Mouse (Mus musculus): ENCODE measurements around the gene Prkn.
"Not testable (repeated sequence)": the region's sequence is repeated elsewhere in the genome, so short reads cannot be mapped to it uniquely, and the experiment has no call there.

Prkn gene

DNA sequence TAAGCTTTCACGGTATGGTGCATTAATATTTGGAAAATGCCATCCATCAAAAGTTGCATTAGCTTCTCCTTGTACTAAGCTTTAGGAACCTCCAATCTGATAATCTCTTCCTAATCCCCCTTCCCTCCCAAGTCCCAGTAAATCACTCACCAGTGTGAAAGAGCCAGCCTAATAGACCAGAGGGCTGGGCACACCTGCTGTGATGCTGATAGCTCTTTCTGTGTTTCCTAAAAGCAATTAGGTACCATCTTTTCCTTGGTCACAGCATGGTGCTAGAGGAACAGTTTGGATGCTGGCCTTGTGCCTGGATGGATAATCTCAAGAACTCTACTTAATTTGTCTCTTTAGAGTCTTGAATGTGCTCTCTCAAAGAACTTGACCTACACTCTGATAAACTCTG is 287.0 kb downstream of the Prkn start:
- DNase-seq (ENCODE audit: low spot score in 2 of 2): no peak

DNA sequence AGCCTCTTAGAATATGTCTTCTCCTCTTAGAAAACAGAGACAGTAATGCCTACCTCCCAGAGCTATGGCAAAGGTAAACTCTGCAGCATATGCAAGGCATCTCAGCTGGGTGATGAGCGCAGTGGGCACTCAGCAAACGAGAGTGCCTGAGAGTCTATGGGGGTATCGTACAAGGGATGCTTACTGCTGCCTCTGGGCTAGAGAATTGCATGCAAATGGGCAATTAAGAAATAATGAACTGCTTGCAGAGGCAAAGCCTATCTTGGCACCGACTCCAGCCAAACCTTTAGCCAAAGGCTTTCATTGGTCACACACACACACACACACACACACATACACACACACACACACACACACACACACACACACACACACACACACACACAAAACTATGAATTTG is 290.7 kb downstream of the Prkn start:
- DNase-seq (ENCODE audit: low spot score in 2 of 2): no peak

DNA sequence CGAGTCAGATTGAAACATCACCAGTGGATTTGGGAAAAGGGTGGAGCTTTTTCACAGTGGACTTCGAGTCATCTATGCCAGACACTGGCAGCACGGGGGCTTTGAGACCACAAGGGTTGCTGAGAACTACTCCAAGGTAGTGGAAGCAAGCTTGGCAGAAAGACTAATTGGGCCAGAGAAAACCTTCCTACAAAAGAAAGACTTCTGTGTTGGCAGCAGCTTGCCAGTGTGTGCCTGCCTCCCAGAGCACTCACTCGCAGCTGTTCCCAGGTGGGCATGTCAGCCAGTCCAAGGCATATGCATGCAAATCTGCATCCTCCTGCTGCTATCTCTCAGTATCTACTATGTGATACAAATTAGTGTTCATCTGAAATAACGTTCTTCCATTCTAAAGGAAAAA is 302.1 kb downstream of the Prkn start:
- no peak for DNase-seq (ENCODE audit: low spot score in 2 of 2)

DNA sequence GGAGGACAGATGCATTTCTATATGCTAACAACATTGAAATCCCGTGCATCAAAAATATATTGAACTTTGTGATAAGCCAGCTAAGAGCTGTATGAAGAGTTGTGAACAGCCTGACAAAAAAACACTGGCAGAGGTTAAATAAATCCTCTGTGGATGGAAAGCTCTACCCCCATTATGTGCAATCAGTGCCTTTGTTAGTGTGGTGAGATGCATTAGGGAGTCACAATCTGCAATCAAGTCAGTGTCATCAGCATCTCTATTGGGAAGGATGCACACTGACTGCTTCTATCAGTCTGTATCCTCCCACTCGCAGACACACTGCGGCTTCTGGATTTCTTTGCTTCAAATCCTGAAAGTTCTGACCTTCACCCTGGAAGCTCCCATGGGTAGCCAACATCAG is 315.9 kb downstream of the Prkn start:
- DNase-seq (ENCODE audit: low spot score in 2 of 2): no peak

DNA sequence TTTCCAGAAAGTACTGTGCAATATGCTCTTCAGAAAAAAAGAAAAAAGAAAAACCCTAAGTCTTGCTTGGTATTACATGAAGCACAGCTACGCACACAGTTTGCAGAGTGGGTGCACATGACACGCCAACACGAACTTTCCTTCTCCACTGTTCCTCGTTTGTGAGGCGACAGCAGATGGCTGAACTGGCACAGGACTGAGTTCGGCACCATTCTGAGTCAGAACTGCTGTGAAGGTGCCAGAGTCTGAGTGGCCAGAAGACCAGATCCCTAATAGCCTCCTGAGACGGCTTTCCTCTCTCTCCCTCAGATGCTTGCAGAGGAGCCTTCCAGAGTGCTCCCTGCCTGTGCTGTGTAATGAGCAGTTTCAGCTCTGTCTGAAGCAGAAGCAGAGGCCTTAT is 317.4 kb downstream of the Prkn start:
- no peak for DNase-seq (ENCODE audit: low spot score in 2 of 2)

DNA sequence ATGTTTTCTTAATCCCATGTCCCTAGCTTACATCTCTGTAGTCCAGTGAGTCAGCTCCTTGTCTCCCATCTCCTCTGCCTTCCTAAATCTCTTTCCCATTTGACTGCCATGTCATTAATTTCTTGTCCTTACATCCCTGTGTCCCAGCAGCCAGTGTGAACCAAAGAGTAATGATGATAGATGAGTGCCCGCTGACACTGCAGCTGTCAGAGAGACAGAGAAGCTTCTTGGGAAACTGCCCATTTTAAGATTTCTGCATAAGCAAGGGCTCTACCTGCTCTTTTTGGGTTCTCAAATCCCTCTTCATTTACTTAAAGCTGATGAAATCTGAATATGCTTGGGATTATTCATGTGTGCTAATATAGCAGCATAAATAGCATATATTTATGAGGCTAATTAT is 321.3 kb downstream of the Prkn start:
- no peak for DNase-seq (ENCODE audit: low spot score in 2 of 2)

DNA sequence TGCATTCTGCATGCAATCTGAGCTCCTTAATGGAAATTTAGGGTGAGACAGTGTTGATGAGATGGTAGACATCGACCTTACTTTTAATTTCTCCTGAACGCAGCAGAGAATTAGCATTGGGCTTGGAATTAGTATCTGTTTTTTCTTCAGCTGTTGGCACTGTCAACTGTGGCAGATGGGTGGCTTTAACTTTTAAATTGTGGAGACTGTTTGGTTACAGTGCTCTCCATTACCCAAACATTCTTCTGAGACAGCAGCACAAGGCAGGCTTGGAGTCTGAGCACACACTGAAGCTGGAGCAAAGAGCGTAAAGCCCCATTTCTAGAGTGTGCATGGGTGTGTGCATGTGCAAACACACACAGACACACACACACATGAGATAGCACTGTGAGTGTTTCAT is 322.6 kb downstream of the Prkn start:
- DNase-seq (ENCODE audit: low spot score in 2 of 2): no peak

DNA sequence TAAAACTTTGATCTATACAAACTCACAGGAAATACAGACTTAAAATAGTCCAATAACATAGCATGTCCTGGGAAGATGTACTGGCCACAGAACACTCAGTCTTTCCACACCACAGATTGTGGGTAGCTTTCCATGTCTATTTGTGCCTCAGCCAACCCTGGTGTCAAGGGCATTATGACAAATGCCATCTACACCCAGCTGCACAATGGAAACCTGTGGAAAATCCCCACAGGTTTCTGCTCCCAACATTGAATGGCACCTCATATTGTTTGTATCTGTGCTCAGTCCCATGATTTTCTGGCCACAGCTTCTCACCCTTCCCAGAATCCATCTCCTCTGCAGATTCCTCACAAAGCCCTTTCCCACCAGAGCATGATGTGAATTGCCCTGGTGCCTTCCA is 347.2 kb downstream of the Prkn start:
- no peak for DNase-seq (ENCODE audit: low spot score in 2 of 2)

DNA sequence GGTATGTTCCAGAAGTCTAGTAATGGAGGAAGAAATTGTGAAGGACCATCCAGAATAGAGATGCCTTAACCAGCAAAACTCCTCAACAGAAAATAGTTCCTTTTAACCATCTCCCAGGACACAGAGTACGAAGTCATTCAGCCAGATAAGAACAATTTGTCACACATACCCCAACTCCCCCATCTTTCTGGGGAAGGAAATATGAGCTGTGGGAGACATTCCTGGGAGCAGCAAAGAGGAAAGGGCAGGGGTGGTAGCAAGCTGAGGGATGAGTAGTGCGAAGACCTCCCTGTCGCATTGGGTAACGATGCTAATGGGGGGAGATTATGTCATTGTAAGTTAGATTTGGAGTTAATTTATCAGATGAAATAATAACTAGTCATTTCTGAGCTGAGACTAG is 348.3 kb downstream of the Prkn start:
- DNase-seq (ENCODE audit: low spot score in 2 of 2): no peak

DNA sequence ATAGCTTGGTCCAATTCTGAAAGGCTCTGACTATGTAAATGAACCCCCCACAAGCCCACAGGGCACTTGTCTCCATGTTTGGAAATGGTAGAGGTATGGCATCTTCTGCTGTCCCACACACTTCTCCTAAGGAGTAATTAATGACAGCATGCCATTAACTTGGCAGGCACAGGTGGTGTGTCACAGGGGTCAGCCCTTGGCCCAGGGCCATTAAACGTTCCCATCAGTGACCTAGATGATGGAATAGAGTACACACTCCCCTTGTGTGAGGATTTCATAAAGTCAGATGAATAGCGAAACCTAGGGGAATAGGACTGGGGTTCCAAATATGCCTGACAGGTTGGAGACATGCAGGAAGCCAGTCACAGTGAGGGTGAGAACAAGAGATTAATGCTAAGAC is 350.1 kb downstream of the Prkn start:
- no peak for DNase-seq (ENCODE audit: low spot score in 2 of 2)

DNA sequence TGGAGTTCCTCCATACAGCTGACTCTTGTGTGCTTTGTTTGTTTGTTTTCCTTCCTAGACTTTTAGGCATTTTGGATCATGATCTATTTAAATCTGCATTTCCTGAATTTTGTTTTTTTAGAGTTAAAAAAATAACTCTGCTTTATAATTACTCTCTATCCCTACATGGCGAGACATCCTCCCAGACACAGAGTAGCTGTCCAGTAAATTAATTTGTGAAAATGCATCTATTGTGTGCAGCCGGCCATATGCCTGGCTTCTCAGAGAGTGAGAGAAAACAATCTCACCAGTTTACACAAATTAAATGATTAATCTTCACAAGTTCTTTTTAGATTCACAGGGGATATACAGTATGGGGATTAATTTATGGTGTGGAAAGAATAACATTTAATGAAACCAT is 357.9 kb downstream of the Prkn start:
- DNase-seq (ENCODE audit: low spot score in 2 of 2): no peak

DNA sequence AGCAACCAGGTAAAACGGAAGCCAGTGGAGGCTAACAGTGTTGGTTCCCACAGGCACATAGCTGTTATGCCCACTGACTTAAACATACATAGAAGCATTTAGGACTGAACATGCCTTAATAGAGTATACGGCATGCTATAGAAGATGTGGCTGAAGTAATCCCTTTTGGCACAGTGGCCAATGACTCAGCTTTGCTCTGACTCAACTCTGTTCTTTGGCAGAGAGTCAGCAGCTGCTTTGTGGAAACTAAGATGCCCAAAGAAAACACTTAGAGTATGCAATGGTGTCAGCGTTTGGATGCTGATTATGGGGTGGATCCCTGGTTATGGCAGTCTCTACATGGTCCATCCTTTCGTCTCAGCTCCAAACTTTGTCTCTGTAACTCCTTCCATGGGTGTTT is 368.9 kb downstream of the Prkn start:
- not testable (repeated sequence) for DNase-seq (ENCODE audit: low spot score in 2 of 2)

DNA sequence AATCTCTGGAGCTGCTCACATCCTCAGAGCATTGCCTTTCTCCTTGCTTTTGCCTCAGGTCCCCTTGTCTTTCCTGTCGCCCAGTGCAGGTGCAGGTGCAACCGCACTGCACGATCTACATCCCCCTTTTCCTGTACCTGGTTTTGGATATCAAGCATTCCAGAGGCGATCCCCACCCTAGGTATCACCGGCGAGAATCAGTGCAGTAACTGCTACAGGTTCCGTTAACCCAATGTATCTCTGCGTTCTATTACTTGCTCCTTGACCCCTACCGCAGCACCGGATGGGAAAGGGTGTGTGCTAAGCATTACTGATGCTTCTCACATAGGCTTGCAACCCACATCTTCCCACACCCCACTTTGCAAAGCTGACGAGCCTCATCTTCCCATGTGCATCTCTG is 370.8 kb downstream of the Prkn start:
- DNase-seq (ENCODE audit: low spot score in 2 of 2): no peak

DNA sequence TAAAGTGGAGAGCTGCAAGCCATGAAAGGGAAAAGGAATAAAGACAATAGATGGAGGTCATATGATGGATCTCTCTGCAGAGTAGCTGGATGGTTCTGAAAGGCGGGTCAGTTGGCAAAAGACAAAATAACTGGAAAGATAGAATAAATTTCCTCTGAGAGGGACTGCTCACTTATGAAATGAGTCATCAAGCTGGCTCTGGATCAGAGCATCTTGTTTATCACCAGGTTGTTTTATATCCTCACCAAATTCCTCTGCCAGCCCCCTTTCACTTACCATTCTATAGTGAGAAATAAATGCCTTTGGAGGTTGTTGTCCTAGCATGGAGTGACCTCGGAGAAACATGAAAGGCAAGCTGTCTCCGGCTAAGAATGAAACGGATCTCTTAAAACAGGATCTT is 371.4 kb downstream of the Prkn start:
- DNase-seq (ENCODE audit: low spot score in 2 of 2): no peak

DNA sequence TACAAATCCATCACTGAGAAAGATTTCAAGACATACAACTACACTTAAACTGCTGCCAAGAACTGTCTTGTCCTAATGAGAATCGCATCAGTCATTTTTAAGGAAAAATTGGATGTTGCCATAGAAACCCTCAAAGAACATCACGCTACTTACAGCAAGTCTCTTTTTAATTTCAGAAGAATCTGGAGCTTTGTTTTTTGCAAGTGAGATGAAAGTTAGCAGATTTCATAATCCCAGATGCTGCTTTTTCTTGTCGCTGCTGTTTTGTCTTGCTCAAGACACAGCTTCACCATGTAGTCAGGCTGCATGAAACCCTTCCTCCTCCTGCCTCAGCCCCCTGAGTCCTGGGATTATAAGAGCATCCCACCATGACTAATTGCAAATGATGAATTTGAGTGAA is 373.5 kb downstream of the Prkn start:
- no peak for DNase-seq (ENCODE audit: low spot score in 2 of 2)

DNA sequence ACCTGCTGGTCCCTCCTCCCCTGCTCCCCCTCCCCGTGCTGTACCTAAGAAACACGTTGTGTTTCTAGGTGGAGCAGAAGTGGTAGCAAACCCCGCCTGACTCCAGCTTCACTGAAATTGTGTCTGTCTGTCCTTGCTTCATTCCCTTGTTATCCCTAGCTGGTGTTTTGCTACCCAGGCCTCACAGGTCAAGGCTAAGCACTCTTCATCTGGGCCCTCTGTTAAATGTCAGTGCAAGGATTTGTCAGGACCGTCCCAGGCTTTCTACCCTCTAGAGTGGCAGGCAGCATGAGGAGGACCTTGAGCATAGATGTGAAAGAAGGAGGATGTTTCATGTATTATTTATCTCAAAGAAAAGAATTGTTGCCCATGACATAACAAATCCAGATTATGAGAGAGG is 388.8 kb downstream of the Prkn start:
- DNase-seq (ENCODE audit: low spot score in 2 of 2): no peak

DNA sequence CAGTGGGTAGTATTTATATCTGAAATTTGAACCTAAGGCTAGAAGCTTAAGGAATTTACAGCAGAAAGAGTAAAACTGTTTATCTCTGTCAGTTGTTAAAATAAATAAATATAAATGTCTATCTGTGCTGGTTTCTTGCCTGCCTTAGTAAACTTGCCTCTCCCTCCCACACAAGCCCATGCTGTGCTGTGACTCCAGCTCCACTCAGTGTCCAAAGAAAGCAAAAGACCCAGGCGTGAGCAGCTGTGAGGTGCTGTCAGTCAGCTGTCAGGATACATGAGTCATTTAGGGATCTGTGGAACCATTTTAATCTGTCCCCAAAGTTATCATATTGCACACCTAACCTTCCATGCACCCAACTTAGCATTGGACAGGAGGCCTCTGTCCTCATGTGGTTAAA is 389.2 kb downstream of the Prkn start:
- DNase-seq (ENCODE audit: low spot score in 2 of 2): no peak

DNA sequence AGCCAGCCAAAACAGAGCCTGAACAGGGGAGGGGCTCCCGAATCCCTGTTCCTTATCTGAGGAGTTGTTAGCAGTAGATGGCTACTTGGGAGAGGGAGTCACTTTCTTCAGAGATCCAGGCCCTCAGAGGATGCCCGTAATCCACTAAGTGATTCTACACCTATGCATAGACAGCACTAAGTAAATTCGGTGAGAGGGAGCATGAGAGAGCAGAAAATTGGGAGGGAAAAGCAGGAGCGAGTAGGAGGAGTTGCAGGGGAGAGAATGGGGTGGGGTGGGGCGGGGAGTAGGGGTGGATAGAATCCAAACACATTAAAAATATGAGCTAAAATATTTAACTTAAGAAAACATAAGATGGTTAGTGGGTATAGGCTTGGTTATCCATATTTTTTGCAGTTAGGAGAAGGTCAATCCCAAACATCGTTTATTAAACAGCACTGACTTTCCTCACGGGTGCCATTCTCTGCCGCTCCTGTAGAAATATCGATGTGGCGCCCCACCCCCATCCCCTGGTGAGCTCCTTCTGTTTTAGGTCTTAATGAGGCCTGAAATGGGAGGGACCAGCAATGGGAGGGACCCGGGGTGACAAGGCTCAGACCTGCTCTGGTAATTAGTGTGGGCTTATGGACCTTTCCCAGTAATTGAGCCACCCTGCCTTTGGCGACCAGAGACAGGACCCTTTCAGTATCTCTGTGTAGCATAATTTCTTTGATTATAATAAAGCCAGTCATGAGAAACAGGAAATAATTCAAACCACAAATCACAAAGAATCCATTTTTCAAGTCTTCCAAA is 390.6 kb downstream of the Prkn start:
- no peak for DNase-seq (ENCODE audit: low spot score in 2 of 2)

DNA sequence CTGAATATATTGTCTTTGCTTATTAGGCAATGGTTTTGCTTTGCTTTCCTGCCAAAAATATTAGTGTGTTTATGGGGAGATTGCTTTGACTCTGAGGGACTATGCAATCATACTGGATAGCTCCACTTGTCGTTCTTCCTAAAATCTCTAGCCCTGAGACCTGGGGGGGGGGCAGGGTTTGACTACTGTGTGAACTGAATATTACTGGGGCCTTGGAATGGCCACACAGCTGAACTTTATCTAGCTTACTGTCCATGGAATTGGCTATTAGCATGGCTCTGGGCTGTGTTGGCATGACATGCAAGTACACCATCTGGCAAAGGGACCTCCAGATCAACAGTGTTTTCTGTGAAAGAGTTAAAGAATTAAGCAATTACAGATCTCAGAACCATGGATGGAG is 395.1 kb downstream of the Prkn start:
- DNase-seq (ENCODE audit: low spot score in 2 of 2): no peak

DNA sequence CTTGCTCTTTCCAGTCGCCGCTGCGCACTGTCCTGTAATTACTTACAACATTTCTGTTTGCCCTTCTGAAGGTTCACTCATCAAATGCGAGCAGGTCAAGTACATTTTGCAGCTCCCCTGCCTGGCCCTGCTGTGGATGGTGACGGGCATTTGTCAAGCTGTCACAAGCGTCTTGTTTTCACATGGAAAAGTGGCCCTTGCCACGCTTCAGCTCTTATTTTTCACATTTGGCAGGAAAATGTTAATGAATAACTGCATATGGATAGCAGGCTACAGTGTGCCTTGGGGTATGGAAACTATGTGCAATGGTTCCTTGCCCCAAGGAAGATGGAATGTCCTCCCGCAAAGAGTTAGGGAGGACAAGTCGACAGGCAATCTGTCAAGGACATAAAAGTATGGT is 404.9 kb downstream of the Prkn start:
- no peak for DNase-seq (ENCODE audit: low spot score in 2 of 2)

DNA sequence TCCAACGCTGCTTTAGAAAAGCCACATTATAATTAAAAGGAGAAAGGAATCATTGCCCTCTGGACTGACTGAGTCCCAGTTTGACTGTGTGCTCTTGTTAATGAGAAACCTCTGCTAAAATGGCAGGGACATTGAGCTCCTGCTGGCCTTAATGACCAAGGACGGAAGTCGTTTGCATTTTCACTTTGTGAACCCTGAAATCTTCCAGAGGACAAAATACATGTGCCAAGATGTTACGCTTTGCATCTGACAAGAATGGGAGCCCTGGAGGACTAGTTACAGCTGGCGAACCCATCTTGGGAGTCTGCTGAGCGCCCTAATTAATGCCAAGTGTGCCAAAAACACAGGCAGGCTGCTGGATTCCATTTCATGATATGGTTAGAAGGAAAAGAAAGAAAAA is 409.0 kb downstream of the Prkn start:
- DNase-seq (ENCODE audit: low spot score in 2 of 2): no peak

DNA sequence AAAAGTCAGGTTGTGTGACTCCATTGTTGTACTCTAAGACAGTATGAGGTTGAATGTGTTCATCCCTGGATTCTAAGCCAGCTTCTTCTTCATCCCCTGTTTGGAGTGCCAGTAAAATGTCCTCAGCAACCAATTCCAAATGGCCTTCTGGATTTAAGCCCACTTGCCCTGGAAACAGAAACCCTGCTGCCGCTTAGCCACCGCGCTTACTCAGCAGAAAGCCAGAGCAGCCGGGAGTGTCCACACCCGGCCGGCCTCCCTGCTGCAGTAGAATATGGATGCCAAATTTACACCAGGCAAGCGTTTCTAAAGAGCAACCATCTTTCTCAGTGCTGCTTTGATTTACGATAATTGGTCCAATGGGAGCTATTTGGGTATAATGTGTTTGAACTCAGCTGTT is 420.5 kb downstream of the Prkn start:
- DNase-seq (ENCODE audit: low spot score in 2 of 2): no peak

DNA sequence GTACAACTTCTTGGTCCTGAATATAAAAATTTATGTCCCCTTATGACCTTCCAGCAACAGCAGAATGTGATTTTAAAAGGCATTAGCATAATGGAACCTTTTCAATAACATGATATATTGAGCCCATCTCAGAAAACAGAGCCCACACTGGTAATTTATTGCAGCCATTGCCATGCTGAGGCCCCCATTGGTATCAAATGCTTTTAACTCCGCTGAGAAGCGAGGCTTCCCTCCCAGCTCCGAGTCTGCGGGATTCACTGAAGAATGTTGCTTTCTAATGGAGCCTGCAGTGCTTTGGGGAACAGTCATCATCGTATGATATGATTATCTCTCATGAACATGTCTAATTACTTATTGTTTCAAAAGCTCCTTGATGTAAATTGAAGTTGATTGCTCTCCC is 421.5 kb downstream of the Prkn start:
- no peak for DNase-seq (ENCODE audit: low spot score in 2 of 2)

DNA sequence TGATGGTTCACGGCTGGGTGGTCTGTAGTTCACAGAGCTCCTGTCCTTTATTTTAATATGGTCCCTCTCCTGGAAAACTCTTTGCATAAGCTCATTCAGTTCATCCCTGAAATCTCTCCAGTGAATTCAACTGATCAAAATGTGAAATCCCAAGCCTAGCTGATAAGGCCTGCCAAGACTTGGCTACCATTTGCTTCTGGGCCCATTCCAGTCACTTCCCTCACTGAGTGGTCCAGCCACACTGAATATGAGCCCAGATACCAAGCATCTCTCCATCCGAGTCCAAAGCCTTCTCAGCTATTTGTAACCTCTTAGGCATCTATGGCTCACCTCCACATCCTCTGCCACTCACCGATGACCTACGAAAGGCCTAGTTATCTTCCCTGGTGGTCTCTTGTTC is 427.8 kb downstream of the Prkn start:
- no peak for DNase-seq (ENCODE audit: low spot score in 2 of 2)
